Mouse (Mus musculus) testis, adult 2 months (tissue): Measurements from ENCODE around the gene Tle3. TPM values are rescaled to one million over a fixed set of nuclear protein-coding genes. Genes with fewer than 3 reads are reported as not detected.

Experiments used
- H3K27ac ChIP-seq: fragments of 200-500 bp; 2 replicates; pipeline ENCODE4 v1.5.1; 2012; ENCODE audit warnings: low read depth, low read length; ENCODE audit not compliant: control insufficient read depth, insufficient read depth
- H3K27me3 ChIP-seq: fragments of 200-500 bp; 2 replicates; pipeline ENCODE4 v1.6.1; 2012; ENCODE audit warnings: mild to moderate bottlenecking, low read length, moderate library complexity; ENCODE audit not compliant: control insufficient read depth, insufficient read depth
- H3K36me3 ChIP-seq: fragments of 200-500 bp; 2 replicates; pipeline ENCODE4 v1.6.1; 2012; ENCODE audit warnings: mild to moderate bottlenecking, low read length; ENCODE audit not compliant: control insufficient read depth, insufficient read depth
- H3K4me1 ChIP-seq: fragments of 200-500 bp; 2 replicates; pipeline ENCODE4 v1.6.1; 2012; ENCODE audit warnings: low read length; ENCODE audit not compliant: control insufficient read depth, insufficient read depth
- H3K4me3 ChIP-seq: fragments of 200-500 bp; 2 replicates; pipeline ENCODE4 v1.5.1; 2012; ENCODE audit warnings: low read depth, mild to moderate bottlenecking, low read length, moderate library complexity, mixed read lengths; ENCODE audit not compliant: control insufficient read depth
- CTCF ChIP-seq: fragments of 200-500 bp; IDR thresholded peaks from 2 replicates; pipeline ENCODE4 v1.5.1; 2012; ENCODE audit warnings: low read depth, mild to moderate bottlenecking, inconsistent platforms, low read length, moderate library complexity; ENCODE audit not compliant: control insufficient read depth, insufficient read depth, insufficient replicate concordance
- POLR2A ChIP-seq: fragments of 200-500 bp; IDR thresholded peaks from 2 replicates; pipeline ENCODE4 v1.6.1; 2012; ENCODE audit warnings: low read depth, mild to moderate bottlenecking, inconsistent platforms, low read length, moderate library complexity; ENCODE audit not compliant: control insufficient read depth
- polyA plus RNA-seq: library from polyadenylated mRNA; depleted of rRNA; stranded (reverse); fragments of >200 nt; gene quantifications from 2 replicates; pipeline ENCODE4 v1.2.3, GENCODE M21; 2012

The Tle3 gene
- polyA plus RNA-seq, 1 experiment = 153 TPM

- TF ChIP-seq CTCF (no peak), POLR2A (no peak)
- H3K27ac ChIP-seq = no peak overlapping the region
- peaks cover 7% of the 10 kb centered on the region for H3K4me1 ChIP-seq
- no peaks in the 10 kb centered on the region for H3K36me3 ChIP-seq
- no peaks in the 10 kb centered on the region for H3K27me3 ChIP-seq
- H3K4me3 ChIP-seq = no peak overlapping the region
Measured at GRCm38 (mm10) chr9:61358933-61359332, 13.2 kb upstream of the Tle3 start.

DNA sequence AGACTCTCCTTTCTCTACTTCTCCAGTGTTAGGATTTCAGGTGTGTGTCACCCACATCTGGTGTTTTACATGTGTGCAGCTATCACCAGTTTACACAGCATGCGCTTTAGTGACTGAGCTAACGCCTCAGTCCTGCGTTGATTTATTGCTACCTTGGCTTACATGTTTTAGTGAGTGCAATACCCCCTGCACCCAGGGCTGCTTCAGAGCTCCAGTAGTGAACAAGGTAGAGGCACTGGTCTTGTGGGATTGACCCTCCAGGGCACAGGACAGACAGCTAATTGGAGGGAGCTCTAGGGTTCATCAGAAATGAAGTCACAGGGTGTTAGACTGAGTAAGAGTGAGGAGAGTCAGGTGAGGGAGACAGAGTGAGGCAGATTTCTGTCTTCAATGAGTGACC lies 12.4 kb upstream of the Tle3 start:
- H3K36me3 ChIP-seq = no peaks in the 10 kb centered on the region
- no peak overlapping the region for H3K27ac ChIP-seq
- no peak overlapping the region for H3K4me3 ChIP-seq
- TF ChIP-seq CTCF (no peak), POLR2A (no peak)
- peaks cover 7% of the 10 kb centered on the region for H3K4me1 ChIP-seq
- H3K27me3 ChIP-seq = no peaks in the 10 kb centered on the region

DNA sequence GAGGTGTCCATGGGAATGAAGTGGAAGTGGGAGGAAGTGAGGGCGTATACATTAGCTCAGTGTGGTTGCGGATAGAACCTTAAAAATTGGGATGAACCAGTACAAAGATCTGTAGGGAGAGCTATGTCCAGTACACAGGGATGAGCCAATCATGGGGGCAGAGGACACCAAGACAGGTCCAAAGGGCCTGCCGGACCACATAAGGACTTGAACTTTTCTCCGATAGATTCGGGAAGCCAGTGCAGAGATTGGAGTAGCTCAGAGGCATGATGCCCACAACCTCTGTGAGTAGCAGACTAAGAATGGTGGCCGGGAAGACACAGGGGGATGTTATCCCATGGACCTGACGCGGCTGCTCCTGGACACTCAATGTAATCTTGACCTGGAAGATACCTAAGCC lies 12.0 kb upstream of the Tle3 start:
- no peaks in the 10 kb centered on the region for H3K27me3 ChIP-seq
- TF ChIP-seq POLR2A = no peak
- TF ChIP-seq CTCF = no peak
- H3K4me3 ChIP-seq = no peak overlapping the region
- no peak overlapping the region for H3K27ac ChIP-seq
- peaks cover 7% of the 10 kb centered on the region for H3K4me1 ChIP-seq
- H3K36me3 ChIP-seq = no peaks in the 10 kb centered on the region

- H3K36me3 ChIP-seq = no peaks in the 10 kb centered on the region
- no peaks in the 10 kb centered on the region for H3K27me3 ChIP-seq
- TF ChIP-seq POLR2A = no peak
- TF ChIP-seq CTCF = no peak
- H3K27ac ChIP-seq = no peak overlapping the region
- no peak overlapping the region for H3K4me3 ChIP-seq
- H3K4me1 ChIP-seq = peaks cover 7% of the 10 kb centered on the region
Measured at GRCm38 (mm10) chr9:61360727-61361631, 11.2 kb upstream of the Tle3 start.

DNA sequence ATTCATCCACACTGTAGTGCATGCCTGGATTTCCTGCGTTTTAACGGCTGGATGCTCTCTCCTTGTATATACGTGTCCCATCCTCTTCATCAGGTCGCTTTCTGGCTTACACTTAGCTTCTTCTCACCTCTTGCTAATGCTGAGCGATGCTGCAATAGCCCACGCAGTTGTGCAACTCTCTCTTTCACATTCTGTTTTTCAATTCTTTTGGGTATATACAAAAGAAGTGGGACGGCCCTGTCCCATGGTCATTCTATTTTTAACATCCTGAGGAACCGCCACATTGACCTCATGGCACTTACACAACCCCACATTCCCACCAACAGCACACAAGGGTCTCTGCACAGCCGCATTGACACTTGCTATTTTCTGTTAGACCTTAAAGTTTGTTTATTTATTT lies 9.0 kb upstream of the Tle3 start:
- Histone ChIP-seq H3K36me3 (no peaks in the 10 kb centered on the region), H3K27me3 (no peaks in the 10 kb centered on the region), H3K27ac (no peak overlapping the region), H3K4me3 (no peak overlapping the region), H3K4me1 (peaks cover 7% of the 10 kb centered on the region)
- TF ChIP-seq CTCF (no peak), POLR2A (no peak)

DNA sequence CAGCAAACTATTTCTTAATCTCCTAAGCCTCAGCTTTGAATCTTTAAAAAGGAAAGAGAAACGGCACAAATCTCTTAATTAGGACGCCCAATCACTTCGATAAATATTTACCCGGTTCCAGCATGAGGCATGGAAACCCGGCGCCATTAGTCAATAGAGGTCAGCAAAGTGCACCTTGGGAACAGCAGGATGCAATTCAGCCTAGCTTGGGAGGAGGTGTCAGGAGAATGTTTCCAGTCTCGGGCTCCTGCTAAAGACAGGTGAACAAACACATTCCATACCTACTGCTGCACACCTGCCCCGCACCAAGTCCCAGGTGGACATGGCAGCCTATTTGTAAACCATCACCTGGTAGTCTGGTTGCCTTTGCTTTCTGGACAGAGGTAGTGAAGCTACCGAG lies 6.1 kb upstream of the Tle3 start:
- Histone ChIP-seq H3K4me3 (no peak overlapping the region), H3K4me1 (peaks cover 17% of the 10 kb centered on the region), H3K36me3 (no peaks in the 10 kb centered on the region), H3K27me3 (peaks cover 6% of the 10 kb centered on the region; the same call in 1 of the 2 replicates), H3K27ac (no peak overlapping the region)
- TF ChIP-seq CTCF (no peak), POLR2A (no peak)

- H3K4me3 ChIP-seq = no peak overlapping the region
- H3K4me1 ChIP-seq = peaks cover 19% of the 10 kb centered on the region
- peaks cover 6% of the 10 kb centered on the region for H3K27me3 ChIP-seq
- no peaks in the 10 kb centered on the region for H3K36me3 ChIP-seq
- no peak for TF ChIP-seq CTCF
- no peak for TF ChIP-seq POLR2A
- H3K27ac ChIP-seq = no peak overlapping the region
Measured at GRCm38 (mm10) chr9:61367156-61367555, 5.0 kb upstream of the Tle3 start.
